Mouse (Mus musculus): Measurements from ENCODE around the gene Pafah2. TPM values are rescaled to one million over a fixed set of nuclear protein-coding genes. Genes with fewer than 3 reads are reported as not detected.

Gene Pafah2
- polyA plus RNA-seq, 1 experiment from 2014 or later, result 8.8 TPM

GRCm38 (mm10) chr4:134353527-134354409 is 42.4 kb upstream of the Pafah2 start:
- H3K27ac ChIP-seq (ENCODE audit: low read length), result no peak overlapping the region
- H3K4me2 ChIP-seq (ENCODE audit: low read length), result no peak overlapping the region
- WGBS, result 61% methylated on average over 5 of the region's 5 CpGs
- no peaks in the 10 kb centered on the region for H3K27me3 ChIP-seq (ENCODE audit: control insufficient read depth, insufficient read depth, low read depth, low read length)
- no peak for ATAC-seq
- no peak overlapping the region for H3K9ac ChIP-seq (ENCODE audit: low read depth, low read length)
- no peak overlapping the region for H3K4me3 ChIP-seq (ENCODE audit: low read depth, low read length)
- H3K36me3 ChIP-seq (ENCODE audit: control insufficient read depth, insufficient read depth, low read length), result no peaks in the 10 kb centered on the region
- no peaks in the 10 kb centered on the region for H3K9me3 ChIP-seq (replicated peaks; ENCODE audit: control insufficient read depth, low read length, poor library complexity, severe bottlenecking)
- H3K4me1 ChIP-seq (ENCODE audit: control insufficient read depth, insufficient read depth, low read length), result peaks cover 9% of the 10 kb centered on the region; the same call in 1 of the 2 replicates

GRCm38 (mm10) chr4:134355841-134356452 is 40.2 kb upstream of the Pafah2 start:
- ATAC-seq, result no peak; the same call in 1 of the 2 replicates
- Histone ChIP-seq H3K36me3 (ENCODE audit: control insufficient read depth, insufficient read depth, low read length) (no peaks in the 10 kb centered on the region), H3K4me2 (ENCODE audit: low read length) (no peak overlapping the region), H3K27me3 (ENCODE audit: control insufficient read depth, insufficient read depth, low read depth, low read length) (no peaks in the 10 kb centered on the region), H3K9me3 (replicated peaks; ENCODE audit: control insufficient read depth, low read length, poor library complexity, severe bottlenecking) (no peaks in the 10 kb centered on the region), H3K4me3 (ENCODE audit: low read depth, low read length) (no peak overlapping the region), H3K27ac (ENCODE audit: low read length) (no peak overlapping the region), H3K4me1 (ENCODE audit: control insufficient read depth, insufficient read depth, low read length) (peaks cover 9% of the 10 kb centered on the region; the same call in 1 of the 2 replicates), H3K9ac (ENCODE audit: low read depth, low read length) (no peak overlapping the region)
- 58% methylated on average over 16 of the region's 16 CpGs for WGBS

- H3K36me3 ChIP-seq (ENCODE audit: control insufficient read depth, insufficient read depth, low read length), result no peaks in the 10 kb centered on the region
- H3K27ac ChIP-seq (ENCODE audit: low read length), result no peak overlapping the region
- WGBS, result 22% methylated on average over 22 of the region's 22 CpGs
- H3K9ac ChIP-seq (ENCODE audit: low read depth, low read length), result peak overlapping the region; percentile 57
- peak; percentile 67 for ATAC-seq
- peak overlapping the region; percentile 30 for H3K4me3 ChIP-seq (ENCODE audit: low read depth, low read length)
- H3K4me2 ChIP-seq (ENCODE audit: low read length), result peak overlapping the region; percentile 50
- no peaks in the 10 kb centered on the region for H3K27me3 ChIP-seq (ENCODE audit: control insufficient read depth, insufficient read depth, low read depth, low read length)
- H3K9me3 ChIP-seq (replicated peaks; ENCODE audit: control insufficient read depth, low read length, poor library complexity, severe bottlenecking), result no peaks in the 10 kb centered on the region
- H3K4me1 ChIP-seq (ENCODE audit: control insufficient read depth, insufficient read depth, low read length), result peaks cover 11% of the 10 kb centered on the region; the same call in 1 of the 2 replicates
These were observed 39.3 kb upstream of the Pafah2 start for GRCm38 (mm10) chr4:134356591-134357460.

DNA sequence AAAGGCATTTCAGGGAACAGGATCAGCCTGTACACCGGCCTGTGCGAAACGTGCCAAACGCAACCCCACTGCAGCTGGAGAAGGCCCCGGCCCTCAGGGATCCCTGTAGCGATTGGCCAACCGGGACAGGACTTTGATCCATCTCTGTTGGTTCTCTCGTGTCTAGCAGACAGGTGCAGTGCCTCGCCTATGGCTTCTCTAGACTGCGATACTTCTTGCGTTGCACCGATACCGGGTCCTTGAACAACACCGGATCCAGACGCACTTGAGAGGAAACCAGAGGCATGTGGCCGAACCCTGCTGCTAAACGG is 38.7 kb upstream of the Pafah2 start:
- H3K36me3 ChIP-seq (ENCODE audit: control insufficient read depth, insufficient read depth, low read length), result no peaks in the 10 kb centered on the region
- H3K9ac ChIP-seq (ENCODE audit: low read depth, low read length), result peak overlapping the region; percentile 57
- no peaks in the 10 kb centered on the region for H3K27me3 ChIP-seq (ENCODE audit: control insufficient read depth, insufficient read depth, low read depth, low read length)
- no peak overlapping the region for H3K27ac ChIP-seq (ENCODE audit: low read length)
- peaks cover 11% of the 10 kb centered on the region; the same call in 1 of the 2 replicates for H3K4me1 ChIP-seq (ENCODE audit: control insufficient read depth, insufficient read depth, low read length)
- 37% methylated on average over 17 of the region's 17 CpGs for WGBS
- H3K4me2 ChIP-seq (ENCODE audit: low read length), result peak overlapping the region; percentile 50
- no peaks in the 10 kb centered on the region for H3K9me3 ChIP-seq (replicated peaks; ENCODE audit: control insufficient read depth, low read length, poor library complexity, severe bottlenecking)
- H3K4me3 ChIP-seq (ENCODE audit: low read depth, low read length), result peak overlapping the region; percentile 30
- peak; percentile 37; the same call in 1 of the 2 replicates for ATAC-seq

- Histone ChIP-seq H3K4me2 (ENCODE audit: low read length) (no peak overlapping the region), H3K27ac (ENCODE audit: low read length) (no peak overlapping the region), H3K27me3 (ENCODE audit: control insufficient read depth, insufficient read depth, low read depth, low read length) (no peaks in the 10 kb centered on the region), H3K4me3 (ENCODE audit: low read depth, low read length) (no peak overlapping the region), H3K9ac (ENCODE audit: low read depth, low read length) (no peak overlapping the region), H3K9me3 (replicated peaks; ENCODE audit: control insufficient read depth, low read length, poor library complexity, severe bottlenecking) (no peaks in the 10 kb centered on the region), H3K36me3 (ENCODE audit: control insufficient read depth, insufficient read depth, low read length) (no peaks in the 10 kb centered on the region), H3K4me1 (ENCODE audit: control insufficient read depth, insufficient read depth, low read length) (peaks cover 11% of the 10 kb centered on the region; the same call in 1 of the 2 replicates)
- WGBS, result 91% methylated on average over 6 of the region's 6 CpGs
- no peak for ATAC-seq
These were observed 36.5 kb upstream of the Pafah2 start for GRCm38 (mm10) chr4:134359649-134360048.

GRCm38 (mm10) chr4:134361215-134361614 is 34.9 kb upstream of the Pafah2 start:
- ATAC-seq, result no peak
- peaks cover 11% of the 10 kb centered on the region; the same call in 1 of the 2 replicates for H3K4me1 ChIP-seq (ENCODE audit: control insufficient read depth, insufficient read depth, low read length)
- H3K27me3 ChIP-seq (ENCODE audit: control insufficient read depth, insufficient read depth, low read depth, low read length), result no peaks in the 10 kb centered on the region
- H3K9ac ChIP-seq (ENCODE audit: low read depth, low read length), result no peak overlapping the region
- H3K4me2 ChIP-seq (ENCODE audit: low read length), result no peak overlapping the region
- no peak overlapping the region for H3K4me3 ChIP-seq (ENCODE audit: low read depth, low read length)
- no peak overlapping the region for H3K27ac ChIP-seq (ENCODE audit: low read length)
- H3K9me3 ChIP-seq (replicated peaks; ENCODE audit: control insufficient read depth, low read length, poor library complexity, severe bottlenecking), result no peaks in the 10 kb centered on the region
- WGBS, result 52% methylated on average over 5 of the region's 5 CpGs
- H3K36me3 ChIP-seq (ENCODE audit: control insufficient read depth, insufficient read depth, low read length), result no peaks in the 10 kb centered on the region

- Histone ChIP-seq H3K27ac (ENCODE audit: low read length) (no peak overlapping the region), H3K4me2 (ENCODE audit: low read length) (no peak overlapping the region), H3K9me3 (replicated peaks; ENCODE audit: control insufficient read depth, low read length, poor library complexity, severe bottlenecking) (no peaks in the 10 kb centered on the region), H3K4me1 (ENCODE audit: control insufficient read depth, insufficient read depth, low read length) (peaks cover 9% of the 10 kb centered on the region; the same call in 1 of the 2 replicates), H3K4me3 (ENCODE audit: low read depth, low read length) (no peak overlapping the region), H3K27me3 (ENCODE audit: control insufficient read depth, insufficient read depth, low read depth, low read length) (no peaks in the 10 kb centered on the region), H3K9ac (ENCODE audit: low read depth, low read length) (no peak overlapping the region), H3K36me3 (ENCODE audit: control insufficient read depth, insufficient read depth, low read length) (no peaks in the 10 kb centered on the region)
- 68% methylated on average over 9 of the region's 9 CpGs for WGBS
- ATAC-seq, result no peak
These were observed 34.0 kb upstream of the Pafah2 start for GRCm38 (mm10) chr4:134362124-134362523.

- peaks cover 5% of the 10 kb centered on the region; the same call in 1 of the 2 replicates for H3K4me1 ChIP-seq (ENCODE audit: control insufficient read depth, insufficient read depth, low read length)
- WGBS, result 31% methylated on average over 9 of the region's 9 CpGs
These were observed 33.5 kb upstream of the Pafah2 start for GRCm38 (mm10) chr4:134362586-134362985.

More at GRCm38 (mm10) chr4:134362586-134362985, 33.5 kb upstream of the Pafah2 start:
- Histone ChIP-seq H3K27ac (ENCODE audit: low read length) (no peak overlapping the region), H3K9me3 (replicated peaks; ENCODE audit: control insufficient read depth, low read length, poor library complexity, severe bottlenecking) (no peaks in the 10 kb centered on the region), H3K4me2 (ENCODE audit: low read length) (no peak overlapping the region), H3K36me3 (ENCODE audit: control insufficient read depth, insufficient read depth, low read length) (no peaks in the 10 kb centered on the region), H3K27me3 (ENCODE audit: control insufficient read depth, insufficient read depth, low read depth, low read length) (no peaks in the 10 kb centered on the region), H3K9ac (ENCODE audit: low read depth, low read length) (no peak overlapping the region), H3K4me3 (ENCODE audit: low read depth, low read length) (no peak overlapping the region)
- no peak for ATAC-seq
